Mouse (Mus musculus): ENCODE results near the gene Olfr483. TPM values are rescaled to one million over a fixed set of nuclear protein-coding genes. Genes with fewer than 3 reads are reported as not detected.

Gene Olfr483
- polyA plus RNA-seq (2015; fragmentation: Nextera tagmentation; extraction: Ambion mirVana): not detected in 2 replicates

DNA sequence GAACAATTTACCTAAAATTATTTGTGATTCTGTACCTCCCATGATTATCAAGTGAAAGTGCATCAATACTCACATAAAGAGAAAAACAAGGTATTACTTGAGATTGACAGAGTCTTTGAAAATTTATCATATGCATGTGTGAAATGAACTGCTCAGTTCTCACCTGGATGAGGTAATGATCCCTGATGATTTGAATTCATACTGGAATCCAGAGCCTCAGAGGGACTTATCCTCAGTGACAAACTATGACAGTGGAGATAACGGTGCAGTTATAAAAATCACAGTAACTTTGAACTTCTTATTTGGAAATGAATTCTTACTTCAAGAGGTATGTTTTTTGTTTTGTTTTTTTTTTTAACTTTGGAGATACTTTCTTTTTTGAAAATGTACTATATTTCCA, at the start of gene Olfr483:
Gene Olfr483, plus strand, starts transcription at position 301 of the 400 bp plus-strand sequence.
- 82% methylated on average over 1 of the region's 1 CpGs for WGBS
- Histone ChIP-seq H3K27me3 (replicated peaks; ENCODE audit: control insufficient read depth, insufficient read depth, low read length) (no peaks in the 10 kb centered on the region), H3K27ac (ENCODE audit: low read depth, low read length) (no peak within 1 kb of the TSS), H3K9me3 (ENCODE audit: control insufficient read depth) (no peaks in the 10 kb centered on the region), H3K4me3 (ENCODE audit: low read depth, low read length) (no peak within 1 kb of the TSS), H3K4me2 (replicated peaks; ENCODE audit: low read depth) (no peak within 1 kb of the TSS), H3K36me3 (ENCODE audit: control insufficient read depth, insufficient read depth) (no peaks in the 10 kb centered on the region), H3K9ac (ENCODE audit: low read depth, low read length) (no peak within 1 kb of the TSS), H3K4me1 (replicated peaks; ENCODE audit: control insufficient read depth, insufficient read depth, low read length) (no peaks in the 10 kb centered on the region)
- ATAC-seq: no peak
- no peak for TF ChIP-seq CTCF (IDR thresholded peaks at IDR 0.05; ENCODE audit: low read depth)

GRCm38 (mm10) chr7:108067246-108067645, 33.4 kb upstream of the Olfr483 start, which contains the start of gene Olfr480:
TSS of gene Olfr480 (minus strand) at chr7:108067346.
- no peak within 1 kb of the TSS for H3K9ac ChIP-seq (ENCODE audit: low read depth, low read length)
- H3K36me3 ChIP-seq (ENCODE audit: control insufficient read depth, insufficient read depth): no peaks in the 10 kb centered on the region
- H3K9me3 ChIP-seq (ENCODE audit: control insufficient read depth): no peaks in the 10 kb centered on the region
- no peak for ATAC-seq
- no peaks in the 10 kb centered on the region for H3K27me3 ChIP-seq (replicated peaks; ENCODE audit: control insufficient read depth, insufficient read depth, low read length)
- WGBS: 76% methylated on average over 1 of the region's 1 CpGs
- no peak for TF ChIP-seq CTCF (IDR thresholded peaks at IDR 0.05; ENCODE audit: low read depth)
- H3K27ac ChIP-seq (ENCODE audit: low read depth, low read length): no peak within 1 kb of the TSS
- H3K4me3 ChIP-seq (ENCODE audit: low read depth, low read length): no peak within 1 kb of the TSS
- H3K4me2 ChIP-seq (replicated peaks; ENCODE audit: low read depth): no peak within 1 kb of the TSS
- H3K4me1 ChIP-seq (replicated peaks; ENCODE audit: control insufficient read depth, insufficient read depth, low read length): no peaks in the 10 kb centered on the region

DNA sequence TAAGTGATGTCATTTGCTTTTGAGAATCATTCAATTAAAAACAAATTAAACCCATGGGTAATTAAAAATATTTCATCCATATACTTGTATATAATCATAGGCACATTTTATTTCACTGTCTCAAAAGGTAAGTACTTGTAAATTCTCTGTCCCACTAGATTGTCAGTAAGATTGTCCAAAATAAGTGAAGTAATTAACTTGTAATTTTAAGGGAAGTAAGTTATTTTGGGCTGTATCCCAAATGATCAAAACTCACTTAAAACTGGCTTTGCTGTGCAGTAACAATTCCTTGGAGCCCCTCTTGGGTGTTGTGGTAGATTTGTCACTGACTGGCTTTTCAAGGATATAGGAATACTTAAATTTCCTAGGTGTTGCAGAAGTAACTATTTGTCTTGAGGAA, 21.1 kb upstream of the Olfr483 start, which contains the start of gene Olfr481:
Gene Olfr481, plus strand, starts transcription at position 301 of the 400 bp plus-strand sequence.
- H3K4me2 ChIP-seq (replicated peaks; ENCODE audit: low read depth): no peak within 1 kb of the TSS
- no peaks in the 10 kb centered on the region for H3K9me3 ChIP-seq (ENCODE audit: control insufficient read depth)
- no peaks in the 10 kb centered on the region for H3K36me3 ChIP-seq (ENCODE audit: control insufficient read depth, insufficient read depth)
- ATAC-seq: no peak
- H3K9ac ChIP-seq (ENCODE audit: low read depth, low read length): no peak within 1 kb of the TSS
- no peak within 1 kb of the TSS for H3K27ac ChIP-seq (ENCODE audit: low read depth, low read length)
- H3K4me3 ChIP-seq (ENCODE audit: low read depth, low read length): no peak within 1 kb of the TSS
- no peaks in the 10 kb centered on the region for H3K4me1 ChIP-seq (replicated peaks; ENCODE audit: control insufficient read depth, insufficient read depth, low read length)
- no peak for TF ChIP-seq CTCF (IDR thresholded peaks at IDR 0.05; ENCODE audit: low read depth)
- H3K27me3 ChIP-seq (replicated peaks; ENCODE audit: control insufficient read depth, insufficient read depth, low read length): no peaks in the 10 kb centered on the region

DNA sequence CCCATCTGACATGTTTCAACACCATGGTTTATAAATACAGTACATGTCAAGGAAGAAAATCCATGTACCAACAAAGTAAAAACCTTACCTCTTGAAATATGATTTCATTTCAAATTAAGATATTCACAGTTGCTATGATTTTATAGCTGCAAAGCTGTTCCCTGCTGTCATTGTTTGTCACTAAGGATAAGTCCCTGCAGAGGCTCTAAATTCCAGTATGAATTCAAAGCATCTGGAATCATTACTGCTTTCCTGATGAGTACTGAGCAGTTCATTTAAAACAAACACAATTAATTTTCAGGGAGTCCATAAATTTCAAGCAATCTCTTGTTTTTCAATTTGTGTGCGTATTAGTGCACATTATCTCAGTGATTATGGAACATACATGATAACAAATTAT, 3.2 kb upstream of the Olfr483 start, which contains the start of gene Olfr482:
Gene Olfr482, minus strand, starts transcription at position 101 of the 400 bp plus-strand sequence.
- no peak for TF ChIP-seq CTCF (IDR thresholded peaks at IDR 0.05; ENCODE audit: low read depth)
- Histone ChIP-seq H3K36me3 (ENCODE audit: control insufficient read depth, insufficient read depth) (no peaks in the 10 kb centered on the region), H3K27me3 (replicated peaks; ENCODE audit: control insufficient read depth, insufficient read depth, low read length) (no peaks in the 10 kb centered on the region), H3K4me1 (replicated peaks; ENCODE audit: control insufficient read depth, insufficient read depth, low read length) (no peaks in the 10 kb centered on the region), H3K4me2 (replicated peaks; ENCODE audit: low read depth) (no peak within 1 kb of the TSS), H3K9ac (ENCODE audit: low read depth, low read length) (no peak within 1 kb of the TSS), H3K4me3 (ENCODE audit: low read depth, low read length) (no peak within 1 kb of the TSS), H3K27ac (ENCODE audit: low read depth, low read length) (no peak within 1 kb of the TSS), H3K9me3 (ENCODE audit: control insufficient read depth) (no peaks in the 10 kb centered on the region)
- ATAC-seq: no peak
- WGBS: 42% methylated on average over 1 of the region's 1 CpGs

GRCm38 (mm10) chr7:108120681-108121080, 20.0 kb downstream of the Olfr483 start:
- no peak overlapping the region for H3K4me3 ChIP-seq (ENCODE audit: low read depth, low read length)
- H3K4me1 ChIP-seq (replicated peaks; ENCODE audit: control insufficient read depth, insufficient read depth, low read length): no peaks in the 10 kb centered on the region
- WGBS: 27% methylated on average over 1 of the region's 1 CpGs
- H3K36me3 ChIP-seq (ENCODE audit: control insufficient read depth, insufficient read depth): no peaks in the 10 kb centered on the region
- no peak overlapping the region for H3K4me2 ChIP-seq (replicated peaks; ENCODE audit: low read depth)
- no peak for TF ChIP-seq CTCF (IDR thresholded peaks at IDR 0.05; ENCODE audit: low read depth)
- H3K9me3 ChIP-seq (ENCODE audit: control insufficient read depth): no peaks in the 10 kb centered on the region
- no peaks in the 10 kb centered on the region for H3K27me3 ChIP-seq (replicated peaks; ENCODE audit: control insufficient read depth, insufficient read depth, low read length)
- no peak overlapping the region for H3K27ac ChIP-seq (ENCODE audit: low read depth, low read length)
- no peak for ATAC-seq
- no peak overlapping the region for H3K9ac ChIP-seq (ENCODE audit: low read depth, low read length)

GRCm38 (mm10) chr7:108121416-108121815, 20.8 kb downstream of the Olfr483 start:
- no peak overlapping the region for H3K9ac ChIP-seq (ENCODE audit: low read depth, low read length)
- 67% methylated on average over 1 of the region's 1 CpGs for WGBS
- no peaks in the 10 kb centered on the region for H3K9me3 ChIP-seq (ENCODE audit: control insufficient read depth)
- H3K36me3 ChIP-seq (ENCODE audit: control insufficient read depth, insufficient read depth): no peaks in the 10 kb centered on the region
- H3K4me1 ChIP-seq (replicated peaks; ENCODE audit: control insufficient read depth, insufficient read depth, low read length): no peaks in the 10 kb centered on the region
- no peak for ATAC-seq
- no peaks in the 10 kb centered on the region for H3K27me3 ChIP-seq (replicated peaks; ENCODE audit: control insufficient read depth, insufficient read depth, low read length)
- no peak for TF ChIP-seq CTCF (IDR thresholded peaks at IDR 0.05; ENCODE audit: low read depth)
- H3K4me2 ChIP-seq (replicated peaks; ENCODE audit: low read depth): no peak overlapping the region
- H3K4me3 ChIP-seq (ENCODE audit: low read depth, low read length): no peak overlapping the region
- H3K27ac ChIP-seq (ENCODE audit: low read depth, low read length): no peak overlapping the region

- no peaks in the 10 kb centered on the region for H3K4me1 ChIP-seq (replicated peaks; ENCODE audit: control insufficient read depth, insufficient read depth, low read length)
- H3K9ac ChIP-seq (ENCODE audit: low read depth, low read length): no peak within 1 kb of the TSS
- H3K36me3 ChIP-seq (ENCODE audit: control insufficient read depth, insufficient read depth): no peaks in the 10 kb centered on the region
- H3K4me2 ChIP-seq (replicated peaks; ENCODE audit: low read depth): no peak within 1 kb of the TSS
- H3K9me3 ChIP-seq (ENCODE audit: control insufficient read depth): no peaks in the 10 kb centered on the region
- no peak within 1 kb of the TSS for H3K27ac ChIP-seq (ENCODE audit: low read depth, low read length)
- H3K27me3 ChIP-seq (replicated peaks; ENCODE audit: control insufficient read depth, insufficient read depth, low read length): no peaks in the 10 kb centered on the region
- TF ChIP-seq CTCF (IDR thresholded peaks at IDR 0.05; ENCODE audit: low read depth): no peak
- H3K4me3 ChIP-seq (ENCODE audit: low read depth, low read length): no peak within 1 kb of the TSS
- ATAC-seq: no peak
Measured at GRCm38 (mm10) chr7:108127349-108127748, 26.7 kb downstream of the Olfr483 start, which contains the start of gene Olfr484. TSS of gene Olfr484 (minus strand) at chr7:108127449.

Other genes with a start within 250 kb of the Olfr483 start
- not detected in 2 replicates for gene Olfr472, start 202.9 kb upstream of the Olfr483 start, polyA plus RNA-seq (2015; fragmentation: Nextera tagmentation; extraction: Ambion mirVana)
- gene Olfr473, start 170.4 kb upstream of the Olfr483 start, polyA plus RNA-seq (2015; fragmentation: Nextera tagmentation; extraction: Ambion mirVana): not detected in 2 replicates
- not detected in 2 replicates for gene Olfr474, start 146.2 kb upstream of the Olfr483 start, polyA plus RNA-seq (2015; fragmentation: Nextera tagmentation; extraction: Ambion mirVana)
- gene Olfr476, start 136.0 kb upstream of the Olfr483 start, polyA plus RNA-seq (2015; fragmentation: Nextera tagmentation; extraction: Ambion mirVana): not detected in 2 replicates
- gene Olfr477, start 114.2 kb upstream of the Olfr483 start, polyA plus RNA-seq (2015; fragmentation: Nextera tagmentation; extraction: Ambion mirVana): not detected in 2 replicates
- gene Olfr478, start 66.9 kb upstream of the Olfr483 start, polyA plus RNA-seq (2015; fragmentation: Nextera tagmentation; extraction: Ambion mirVana): not detected in 2 replicates
- not detected in 2 replicates for gene Olfr479, start 50.2 kb upstream of the Olfr483 start, polyA plus RNA-seq (2015; fragmentation: Nextera tagmentation; extraction: Ambion mirVana)
- gene Olfr480, start 33.5 kb upstream of the Olfr483 start, polyA plus RNA-seq (2015; fragmentation: Nextera tagmentation; extraction: Ambion mirVana): not detected in 2 replicates
- gene Olfr481, start 21.0 kb upstream of the Olfr483 start, polyA plus RNA-seq (2015; fragmentation: Nextera tagmentation; extraction: Ambion mirVana): not detected in 2 replicates
- 0.08 and 0.10 TPM in 2 replicates for gene Olfr482, start 3.3 kb upstream of the Olfr483 start, polyA plus RNA-seq (2015; fragmentation: Nextera tagmentation; extraction: Ambion mirVana)
- gene Olfr484, start 26.6 kb downstream of the Olfr483 start, polyA plus RNA-seq (2015; fragmentation: Nextera tagmentation; extraction: Ambion mirVana): not detected in 2 replicates
- gene Olfr485, start 59.0 kb downstream of the Olfr483 start, polyA plus RNA-seq (2015; fragmentation: Nextera tagmentation; extraction: Ambion mirVana): not detected in 2 replicates
- gene Olfr486, start 71.9 kb downstream of the Olfr483 start, polyA plus RNA-seq (2015; fragmentation: Nextera tagmentation; extraction: Ambion mirVana): not detected in 2 replicates
- not detected in 2 replicates for gene Olfr487, start 113.8 kb downstream of the Olfr483 start, polyA plus RNA-seq (2015; fragmentation: Nextera tagmentation; extraction: Ambion mirVana)
- not detected in 2 replicates for gene Olfr488, start 157.5 kb downstream of the Olfr483 start, polyA plus RNA-seq (2015; fragmentation: Nextera tagmentation; extraction: Ambion mirVana)
- not detected in 2 replicates for gene Olfr490, start 188.1 kb downstream of the Olfr483 start, polyA plus RNA-seq (2015; fragmentation: Nextera tagmentation; extraction: Ambion mirVana)
- not detected in 2 replicates for gene Olfr491, start 212.6 kb downstream of the Olfr483 start, polyA plus RNA-seq (2015; fragmentation: Nextera tagmentation; extraction: Ambion mirVana)
- gene Olfr492, start 222.8 kb downstream of the Olfr483 start, polyA plus RNA-seq (2015; fragmentation: Nextera tagmentation; extraction: Ambion mirVana): not detected in 2 replicates
- not detected in 2 replicates for gene Olfr493, start 246.1 kb downstream of the Olfr483 start, polyA plus RNA-seq (2015; fragmentation: Nextera tagmentation; extraction: Ambion mirVana)